Mouse (Mus musculus) heart, embryonic 16.5 days (tissue): Measurements from ENCODE around the gene Zfp874b. TPM values are rescaled to one million over a fixed set of nuclear protein-coding genes. Genes with fewer than 3 reads are reported as not detected.

Experiments used
- polyA plus RNA-seq: library from polyadenylated mRNA; unstranded; fragments of >200 nt; fragmentation: Nextera tagmentation; extraction: Ambion mirVana; gene quantifications from 2 replicates; pipeline ENCODE4 v1.2.1, GENCODE M21; 2015

The Zfp874b gene
- polyA plus RNA-seq, 1 experiment from 2014 or later = 2.8 TPM

Other genes with a start within 250 kb of the Zfp874b start
- gene Zfp458, start 205.8 kb downstream of the Zfp874b start, polyA plus RNA-seq = 1.2 and 1.3 TPM in 2 replicates
- gene Zfp457, start 177.8 kb downstream of the Zfp874b start, polyA plus RNA-seq = 0.94 and 1.3 TPM in 2 replicates
- gene Zfp595, start 151.7 kb downstream of the Zfp874b start, polyA plus RNA-seq = 1.8 TPM in 2 replicates
- 0.83 TPM in 1 of 2 replicates, not detected in the other for gene Gm28044, start 123.7 kb downstream of the Zfp874b start, polyA plus RNA-seq
- 0.60 and 0.72 TPM in 2 replicates for gene Zfp953, start 123.7 kb downstream of the Zfp874b start, polyA plus RNA-seq
- gene Gm28041, start 108.5 kb downstream of the Zfp874b start, polyA plus RNA-seq = 0.71 TPM in 1 of 2 replicates, not detected in the other
- 1.0 and 1.7 TPM in 2 replicates for gene Zfp456, start 108.4 kb downstream of the Zfp874b start, polyA plus RNA-seq
- gene Zfp429, start 84.4 kb downstream of the Zfp874b start, polyA plus RNA-seq = 4.7 and 5.8 TPM in 2 replicates
- 0.56 and 0.59 TPM in 2 replicates for gene Zfp459, start 62.8 kb downstream of the Zfp874b start, polyA plus RNA-seq
- 5.5 and 6.0 TPM in 2 replicates for gene Zfp874a, start 32.6 kb downstream of the Zfp874b start, polyA plus RNA-seq
- 8.9 TPM in 2 replicates for gene Zfp58, start 16.3 kb upstream of the Zfp874b start, polyA plus RNA-seq
- gene Gm26965, start 41.9 kb upstream of the Zfp874b start, polyA plus RNA-seq = not detected in 2 replicates
- 16.8 and 18.2 TPM in 2 replicates for gene Zfp87, start 41.9 kb upstream of the Zfp874b start, polyA plus RNA-seq
- 7.1 and 7.3 TPM in 2 replicates for gene Zfp748, start 69.6 kb upstream of the Zfp874b start, polyA plus RNA-seq
- 2.6 and 2.7 TPM in 2 replicates for gene Zfp729b, start 125.4 kb upstream of the Zfp874b start, polyA plus RNA-seq
- gene Gm49345, start 153.5 kb upstream of the Zfp874b start, polyA plus RNA-seq = not detected in 2 replicates
- gene Zfp729a, start 153.5 kb upstream of the Zfp874b start, polyA plus RNA-seq = 1.6 TPM in 2 replicates
- 7.5 and 7.8 TPM in 2 replicates for gene Zfp738, start 202.8 kb upstream of the Zfp874b start, polyA plus RNA-seq
- gene Zfp65, start 244.9 kb upstream of the Zfp874b start, polyA plus RNA-seq = 3.5 and 4.0 TPM in 2 replicates